Mouse (Mus musculus): Measurements from ENCODE around the gene Bend5.

DNA sequence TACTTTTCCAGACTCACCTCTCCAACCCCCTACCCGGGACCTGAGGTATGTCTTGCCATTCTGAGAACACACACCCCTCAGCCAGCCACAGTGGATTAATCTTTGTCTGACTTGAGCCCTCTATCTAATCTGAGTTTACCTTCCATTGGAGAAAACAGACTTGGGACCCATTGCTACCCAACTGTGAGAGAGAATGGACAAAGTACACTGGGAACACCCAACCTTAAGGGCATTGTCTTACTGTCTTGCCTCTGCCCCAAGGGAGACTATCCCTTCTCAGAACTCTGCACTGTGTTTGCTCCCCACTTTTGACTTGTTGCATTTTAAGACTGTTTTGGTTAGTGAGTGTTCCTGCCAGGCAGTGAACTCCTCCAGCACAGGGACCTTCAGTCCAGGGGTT is 4.7 kb downstream of the Bend5 start:
- TF ChIP-seq CTCF (IDR thresholded peaks at IDR 0.05; ENCODE audit: low read depth), result no peak
- TF ChIP-seq EP300 (IDR thresholded peaks at IDR 0.05; ENCODE audit: low read depth), result no peak

Data from liver, postnatal 0 days (tissue).